Mouse (Mus musculus): ENCODE data around the gene Manba.

Manba gene

GRCm38 (mm10) chr3:135531762-135532161, 46.4 kb downstream of the Manba start:
- DNase-seq (ENCODE audit: low spot score): no peak

GRCm38 (mm10) chr3:135534103-135534502, 48.7 kb downstream of the Manba start:
- DNase-seq (ENCODE audit: low spot score): no peak

- no peak for DNase-seq (ENCODE audit: low spot score)
Observed at GRCm38 (mm10) chr3:135546212-135546923, 61.0 kb downstream of the Manba start.

GRCm38 (mm10) chr3:135547298-135547697, 61.9 kb downstream of the Manba start:
- DNase-seq (ENCODE audit: low spot score): no peak

- no peak for DNase-seq (ENCODE audit: low spot score)
Observed at GRCm38 (mm10) chr3:135552874-135553273, 67.5 kb downstream of the Manba start.

- no peak for DNase-seq (ENCODE audit: low spot score)
Observed at GRCm38 (mm10) chr3:135555192-135555591, 69.8 kb downstream of the Manba start.

GRCm38 (mm10) chr3:135556052-135556587, 70.7 kb downstream of the Manba start:
- no peak for DNase-seq (ENCODE audit: low spot score)

- DNase-seq (ENCODE audit: low spot score): no peak
Observed at GRCm38 (mm10) chr3:135556851-135557662, 71.6 kb downstream of the Manba start.

- no peak for DNase-seq (ENCODE audit: low spot score)
Observed at GRCm38 (mm10) chr3:135562036-135562435, 76.6 kb downstream of the Manba start.

- DNase-seq (ENCODE audit: low spot score): no peak
Observed at GRCm38 (mm10) chr3:135563163-135563689, 77.8 kb downstream of the Manba start.

- DNase-seq (ENCODE audit: low spot score): no peak
Observed at GRCm38 (mm10) chr3:135564706-135565105, 79.3 kb downstream of the Manba start.

GRCm38 (mm10) chr3:135565306-135565705, 79.9 kb downstream of the Manba start:
- no peak for DNase-seq (ENCODE audit: low spot score)

- DNase-seq (ENCODE audit: low spot score): no peak
Observed at GRCm38 (mm10) chr3:135567888-135568287, 82.5 kb downstream of the Manba start.

- no peak for DNase-seq (ENCODE audit: low spot score)
Observed at GRCm38 (mm10) chr3:135568633-135569032, 83.2 kb downstream of the Manba start.

GRCm38 (mm10) chr3:135571540-135571939, 86.1 kb downstream of the Manba start:
- DNase-seq (ENCODE audit: low spot score): no peak

GRCm38 (mm10) chr3:135573051-135573450, 87.6 kb downstream of the Manba start:
- DNase-seq (ENCODE audit: low spot score): no peak

- DNase-seq (ENCODE audit: low spot score): no peak
Observed at GRCm38 (mm10) chr3:135575126-135575525, 89.7 kb downstream of the Manba start.

GRCm38 (mm10) chr3:135578588-135579140, 93.3 kb downstream of the Manba start:
- DNase-seq (ENCODE audit: low spot score): no peak

GRCm38 (mm10) chr3:135579179-135579578, 93.8 kb downstream of the Manba start:
- DNase-seq (ENCODE audit: low spot score): no peak

GRCm38 (mm10) chr3:135580439-135581275, 95.2 kb downstream of the Manba start:
- no peak for DNase-seq (ENCODE audit: low spot score)

GRCm38 (mm10) chr3:135581606-135582117, 96.3 kb downstream of the Manba start:
- no peak for DNase-seq (ENCODE audit: low spot score)
